Mouse (Mus musculus): Measurements from ENCODE around the gene Lamp2. TPM values are rescaled to one million over a fixed set of nuclear protein-coding genes. Genes with fewer than 3 reads are reported as not detected.
"Not testable (repeated sequence)": the region's sequence is repeated elsewhere in the genome, so short reads cannot be mapped to it uniquely, and the experiment has no call there.

Gene Lamp2
- polyA plus RNA-seq (2011; ENCODE audit: insufficient read depth, insufficient read length, low replicate concordance, missing spikeins), result 10.5 and 35.6 TPM in 2 replicates

- 9% methylated on average over 46 of the region's 47 CpGs for WGBS
- no peaks in the 10 kb centered on the region; the same call in 1 of the 2 replicates for H3K4me1 ChIP-seq (ENCODE audit: control insufficient read depth, insufficient read depth, low read length)
- H3K27ac ChIP-seq (ENCODE audit: control insufficient read depth, insufficient read depth, low read depth, low read length, poor library complexity), result peak within 1 kb of the TSS; percentile 80
- H3K4me3 ChIP-seq (replicated peaks; ENCODE audit: control insufficient read depth, low read depth, low read length), result peak within 1 kb of the TSS; percentile 81
- TF ChIP-seq POLR2A (IDR thresholded peaks at IDR 0.05; ENCODE audit: borderline replicate concordance, control insufficient read depth, low read depth, low read length), result peak; percentile 79
- no peak for TF ChIP-seq CTCF (IDR thresholded peaks at IDR 0.05; ENCODE audit: control insufficient read depth, insufficient read depth, low read length)
These were observed at the start of gene Lamp2 for GRCm38 (mm10) chrX:38455890-38456634. TSS of gene Lamp2 (minus strand) at chrX:38456454.

DNA sequence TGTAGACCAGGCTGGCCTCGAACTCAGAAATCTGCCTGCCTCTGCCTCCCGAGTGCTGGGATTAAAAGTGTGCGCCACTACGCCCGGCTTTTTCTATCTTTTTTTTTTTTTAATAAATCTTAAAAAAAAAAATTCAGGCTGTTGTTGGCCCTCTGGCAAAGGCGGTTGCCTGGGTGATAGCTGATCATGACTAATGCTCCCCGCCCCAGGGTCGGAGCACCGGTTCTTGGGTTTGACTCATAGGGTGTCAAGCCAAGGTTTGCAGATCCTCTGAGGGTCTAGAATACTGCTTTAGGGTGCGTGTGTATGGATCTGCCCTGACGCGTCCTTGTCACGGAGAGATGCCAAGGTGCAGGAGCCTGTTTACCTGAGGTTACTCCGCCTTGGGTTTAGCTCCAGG is 48.6 kb upstream of the Lamp2 start:
- Histone ChIP-seq H3K4me1 (ENCODE audit: control insufficient read depth, insufficient read depth, low read length) (no peaks in the 10 kb centered on the region), H3K27ac (ENCODE audit: control insufficient read depth, insufficient read depth, low read depth, low read length, poor library complexity) (no peak overlapping the region), H3K4me3 (replicated peaks; ENCODE audit: control insufficient read depth, low read depth, low read length) (no peak overlapping the region)
- WGBS, result 85% methylated on average over 14 of the region's 14 CpGs
- TF ChIP-seq CTCF (IDR thresholded peaks at IDR 0.05; ENCODE audit: control insufficient read depth, insufficient read depth, low read length) (no peak), POLR2A (IDR thresholded peaks at IDR 0.05; ENCODE audit: borderline replicate concordance, control insufficient read depth, low read depth, low read length) (no peak)

DNA sequence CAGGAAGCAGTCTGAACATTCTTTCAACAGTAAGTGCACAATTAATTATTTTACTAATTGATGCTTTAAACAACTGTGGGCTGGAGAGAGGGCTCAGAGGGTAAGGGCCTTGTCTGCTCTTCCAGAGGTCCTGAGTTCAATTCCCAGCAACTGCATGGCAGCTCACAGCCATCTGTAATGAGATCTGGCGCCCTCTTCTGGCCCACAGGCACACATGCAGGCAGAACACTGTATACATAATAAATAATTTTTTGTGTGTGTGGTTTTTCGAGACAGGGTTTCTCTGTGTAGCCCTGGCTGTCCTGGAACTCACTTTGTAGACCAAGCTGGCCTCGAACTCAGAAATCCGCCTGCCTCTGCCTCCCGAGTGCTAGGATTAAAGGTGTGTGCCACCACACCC is 45.9 kb upstream of the Lamp2 start:
- not testable (repeated sequence) for H3K4me1 ChIP-seq (ENCODE audit: control insufficient read depth, insufficient read depth, low read length); H3K4me3 ChIP-seq (replicated peaks; ENCODE audit: control insufficient read depth, low read depth, low read length); H3K27ac ChIP-seq (ENCODE audit: control insufficient read depth, insufficient read depth, low read depth, low read length, poor library complexity)
- 0 out of 2 replicates have a peak, but pooled peaks have one; percentile 23 for TF ChIP-seq CTCF (IDR thresholded peaks at IDR 0.05; ENCODE audit: control insufficient read depth, insufficient read depth, low read length)
- WGBS, result 67% methylated on average over 5 of the region's 5 CpGs

- H3K4me1 ChIP-seq (ENCODE audit: control insufficient read depth, insufficient read depth, low read length); H3K27ac ChIP-seq (ENCODE audit: control insufficient read depth, insufficient read depth, low read depth, low read length, poor library complexity); H3K4me3 ChIP-seq (replicated peaks; ENCODE audit: control insufficient read depth, low read depth, low read length): not testable (repeated sequence)
- 51% methylated on average over 20 of the region's 20 CpGs for WGBS
These were observed 29.2 kb upstream of the Lamp2 start for GRCm38 (mm10) chrX:38485464-38485863.

DNA sequence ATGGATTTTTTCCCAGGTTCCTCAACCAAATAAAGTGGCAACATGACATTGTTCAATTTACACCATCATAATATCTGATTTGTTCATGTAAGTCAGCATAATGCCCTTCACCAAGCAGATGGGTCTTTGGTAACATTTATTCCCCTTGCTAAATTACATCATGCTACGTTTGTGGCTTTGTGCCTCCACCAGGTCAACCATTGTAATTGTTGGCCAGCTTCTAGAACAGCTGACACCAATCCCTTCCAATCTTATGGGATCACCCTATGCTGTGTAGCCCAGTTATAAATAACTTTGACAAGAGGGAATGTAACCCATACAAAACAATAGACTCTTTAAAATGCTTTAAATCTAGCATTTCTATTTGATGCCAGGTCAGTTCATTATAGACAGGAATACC is 22.3 kb upstream of the Lamp2 start:
- TF ChIP-seq CTCF (IDR thresholded peaks at IDR 0.05; ENCODE audit: control insufficient read depth, insufficient read depth, low read length), result no peak
- no peak for TF ChIP-seq POLR2A (IDR thresholded peaks at IDR 0.05; ENCODE audit: borderline replicate concordance, control insufficient read depth, low read depth, low read length)
- H3K4me3 ChIP-seq (replicated peaks; ENCODE audit: control insufficient read depth, low read depth, low read length), result no peak overlapping the region
- no peak overlapping the region for H3K27ac ChIP-seq (ENCODE audit: control insufficient read depth, insufficient read depth, low read depth, low read length, poor library complexity)
- WGBS, result 52% methylated on average over 1 of the region's 1 CpGs
- H3K4me1 ChIP-seq (ENCODE audit: control insufficient read depth, insufficient read depth, low read length), result no peaks in the 10 kb centered on the region; the same call in 1 of the 2 replicates

- H3K4me1 ChIP-seq (ENCODE audit: control insufficient read depth, insufficient read depth, low read length), result no peaks in the 10 kb centered on the region; the same call in 1 of the 2 replicates
These were observed 17.5 kb upstream of the Lamp2 start for GRCm38 (mm10) chrX:38473537-38474299.

GRCm38 (mm10) chrX:38473164-38473536 is 16.9 kb upstream of the Lamp2 start:
- Histone ChIP-seq H3K4me3 (replicated peaks; ENCODE audit: control insufficient read depth, low read depth, low read length) (peak overlapping the region; percentile 26), H3K4me1 (ENCODE audit: control insufficient read depth, insufficient read depth, low read length) (no peaks in the 10 kb centered on the region; the same call in 1 of the 2 replicates), H3K27ac (ENCODE audit: control insufficient read depth, insufficient read depth, low read depth, low read length, poor library complexity) (no peak overlapping the region)
- WGBS, result 17% methylated on average over 10 of the region's 10 CpGs
- TF ChIP-seq CTCF (IDR thresholded peaks at IDR 0.05; ENCODE audit: control insufficient read depth, insufficient read depth, low read length) (no peak), POLR2A (IDR thresholded peaks at IDR 0.05; ENCODE audit: borderline replicate concordance, control insufficient read depth, low read depth, low read length) (no peak)

More at GRCm38 (mm10) chrX:38473537-38474299, 17.5 kb upstream of the Lamp2 start:
- WGBS, result 13% methylated on average over 32 of the region's 32 CpGs
- TF ChIP-seq POLR2A (IDR thresholded peaks at IDR 0.05; ENCODE audit: borderline replicate concordance, control insufficient read depth, low read depth, low read length), result no peak
- TF ChIP-seq CTCF (IDR thresholded peaks at IDR 0.05; ENCODE audit: control insufficient read depth, insufficient read depth, low read length), result peak; percentile 26; the same call in 1 of the 2 replicates
- peak overlapping the region; percentile 83 for H3K4me3 ChIP-seq (replicated peaks; ENCODE audit: control insufficient read depth, low read depth, low read length)
- peak overlapping the region; percentile 86 for H3K27ac ChIP-seq (ENCODE audit: control insufficient read depth, insufficient read depth, low read depth, low read length, poor library complexity)

GRCm38 (mm10) chrX:38466236-38466635 is 10.0 kb upstream of the Lamp2 start:
- TF ChIP-seq POLR2A (IDR thresholded peaks at IDR 0.05; ENCODE audit: borderline replicate concordance, control insufficient read depth, low read depth, low read length) (no peak), CTCF (IDR thresholded peaks at IDR 0.05; ENCODE audit: control insufficient read depth, insufficient read depth, low read length) (no peak)
- no peak overlapping the region for H3K27ac ChIP-seq (ENCODE audit: control insufficient read depth, insufficient read depth, low read depth, low read length, poor library complexity)
- no peak overlapping the region for H3K4me3 ChIP-seq (replicated peaks; ENCODE audit: control insufficient read depth, low read depth, low read length)
- H3K4me1 ChIP-seq (ENCODE audit: control insufficient read depth, insufficient read depth, low read length), result no peaks in the 10 kb centered on the region; the same call in 1 of the 2 replicates
